Mouse (Mus musculus) MEL (cell line): Measurements from ENCODE around the gene Frrs1l.

ENCODE experiments used
- CTCF ChIP-seq, 3 experiments: IDR thresholded peaks in 2 of 3; conservative IDR thresholded peaks in 1 of 3; 2 replicates each; pipeline ENCODE4 v1.5.1; 2011 to 2012; ENCODE audit warnings: low read length in 3 of 3, low read depth in 2 of 3, mild to moderate bottlenecking in 2 of 3, improper control_type of control experiment in 1 of 3, inconsistent platforms in 1 of 3, mixed read lengths in 1 of 3, moderate library complexity in 1 of 3; ENCODE audit not compliant: control insufficient read depth in 1 of 3, insufficient read depth in 1 of 3, poor library complexity in 1 of 3, severe bottlenecking in 1 of 3
- EP300 ChIP-seq, 2 experiments: IDR thresholded peaks; 2 replicates each; pipeline ENCODE4 v1.6.1; 2011; ENCODE audit warnings: improper control_type of control experiment in 2 of 2, low read length in 2 of 2, low read depth in 1 of 2, mild to moderate bottlenecking in 1 of 2
- JUND ChIP-seq: IDR thresholded peaks from 2 replicates; pipeline ENCODE4 v1.6.1; 2011; ENCODE audit warnings: low read depth, mild to moderate bottlenecking, improper control_type of control experiment, low read length
- MAZ ChIP-seq: IDR thresholded peaks from 2 replicates; pipeline ENCODE4 v1.6.1; 2012; ENCODE audit warnings: low read depth, mild to moderate bottlenecking, inconsistent platforms, low read length, improper control_type of control experiment
- MYB ChIP-seq: IDR thresholded peaks from 2 replicates; pipeline ENCODE4 v1.6.1; 2011; ENCODE audit warnings: mild to moderate bottlenecking, low read depth, low read length, improper control_type of control experiment
- SIN3A ChIP-seq: IDR thresholded peaks from 2 replicates; pipeline ENCODE4 v1.6.1; 2012; ENCODE audit warnings: low read length, improper control_type of control experiment, inconsistent platforms
- TBP ChIP-seq: IDR thresholded peaks from 2 replicates; pipeline ENCODE4 v1.8.0; 2011; ENCODE audit warnings: low read depth, low read length, improper control_type of control experiment
- ZKSCAN1 ChIP-seq: IDR thresholded peaks from 2 replicates; pipeline ENCODE4 v1.6.1; 2012; ENCODE audit warnings: low read depth, mild to moderate bottlenecking, inconsistent platforms, low read length, improper control_type of control experiment, moderate library complexity

DNA sequence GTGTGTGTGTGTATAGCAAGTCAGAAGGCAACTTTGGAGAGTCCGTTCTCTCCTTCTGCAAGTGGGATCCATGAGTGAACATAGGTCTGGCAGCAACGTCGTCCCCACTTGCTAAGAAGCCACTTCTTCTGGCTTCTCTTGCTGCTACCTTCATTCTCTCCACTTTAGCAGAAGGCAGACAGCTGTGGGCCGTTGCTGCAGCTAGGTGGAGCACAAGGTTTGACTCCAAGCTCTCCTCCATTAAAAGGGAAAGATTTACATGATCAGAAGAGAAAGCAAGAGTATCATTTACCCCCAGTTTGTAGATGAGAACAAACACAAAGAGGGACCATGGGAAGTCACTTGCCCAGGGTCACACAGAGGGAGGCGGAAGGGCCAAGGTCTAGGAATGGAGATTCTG is 44.0 kb upstream of the Frrs1l start:
- no peak for TF ChIP-seq EP300 (IDR thresholded peaks at IDR 0.05; ENCODE audit: low read depth in 1 of 2, low read length in 2 of 2)
- no peak for TF ChIP-seq CTCF (IDR thresholded peaks at IDR 0.05 in 2 of 3, conservative IDR thresholded peaks at IDR 0.05 in 1 of 3; ENCODE audit: control insufficient read depth in 1 of 3, insufficient read depth in 1 of 3, low read depth in 2 of 3, low read length in 3 of 3, poor library complexity in 1 of 3, severe bottlenecking in 1 of 3)
- TF ChIP-seq TBP: no peak
- no peak for TF ChIP-seq MAZ
- TF ChIP-seq ZKSCAN1: no peak
- TF ChIP-seq MYB: no peak
- no peak for TF ChIP-seq SIN3A
- TF ChIP-seq JUND: no peak
